Mouse (Mus musculus) cerebellum, adult (tissue): ENCODE data around the gene Olfr905.

ENCODE experiments used
- ATAC-seq: cut with Nextera tagmentation; 2 replicates; pipeline ENCODE4 v1.9.2; 2017; ENCODE audit warnings: mild to moderate bottlenecking, moderate library complexity, mixed read lengths; ENCODE audit not compliant: insufficient number of reproducible peaks, low FRiP score, low TSS enrichment

Gene Olfr905

DNA sequence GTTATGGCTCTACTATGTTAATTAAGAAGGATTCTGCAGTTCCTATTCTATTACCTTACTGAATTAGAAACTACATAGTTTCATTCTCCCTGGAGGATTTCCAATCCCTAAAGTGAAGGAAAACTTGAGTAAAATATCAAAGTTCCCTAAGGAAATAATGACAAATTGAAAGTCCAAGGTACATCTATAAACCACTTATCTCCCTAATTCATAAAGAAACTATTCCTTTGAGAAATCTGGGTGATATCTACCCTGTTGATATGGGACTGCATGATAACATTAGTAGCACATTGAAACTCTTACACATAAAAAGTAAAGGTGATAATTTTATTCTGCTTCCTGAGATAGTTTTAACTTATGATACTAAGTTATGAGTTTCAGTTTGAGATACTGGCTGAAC is at the start of gene Olfr905:
Gene Olfr905, plus strand, starts transcription at position 301 of the 400 bp plus-strand sequence.
- ATAC-seq: no peak

DNA sequence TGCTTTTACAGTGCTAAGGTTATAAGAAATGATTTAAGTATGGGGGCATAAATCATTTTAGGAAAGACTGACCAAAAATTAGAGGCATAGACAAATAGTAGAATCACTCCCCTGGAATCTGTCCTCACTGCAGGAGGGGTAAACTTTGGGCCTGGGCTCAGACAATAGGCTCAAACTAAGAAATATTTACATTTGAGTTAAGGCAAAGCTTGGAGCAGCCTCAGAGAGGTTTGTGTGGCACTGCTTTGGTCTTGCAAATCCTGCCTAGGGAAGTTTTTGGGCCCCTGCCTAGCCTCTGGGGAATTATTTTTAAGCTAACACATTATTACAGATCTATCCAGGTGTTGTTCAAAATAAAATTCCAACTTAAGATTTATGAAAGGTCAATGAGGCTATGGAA is 47.1 kb upstream of the Olfr905 start:
- ATAC-seq: no peak

DNA sequence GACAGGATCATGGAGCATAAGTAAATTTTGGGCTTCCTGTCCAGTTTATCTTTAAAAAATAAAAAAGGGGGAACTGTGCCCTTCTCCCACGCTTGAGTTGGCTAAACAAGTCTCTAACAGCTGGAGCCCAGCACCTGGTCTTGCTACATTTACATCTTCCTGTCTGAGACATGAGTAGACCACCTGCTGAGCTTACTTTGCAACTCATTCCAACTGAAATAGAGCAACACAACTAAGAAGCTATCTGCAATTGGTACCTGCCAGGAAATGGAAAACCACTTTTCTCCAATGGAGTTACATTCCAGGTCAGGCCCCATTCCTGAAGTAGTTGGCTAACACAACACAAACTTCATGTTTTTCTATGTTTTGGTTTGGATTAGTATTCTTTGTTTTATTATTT is 43.9 kb upstream of the Olfr905 start:
- ATAC-seq: no peak

DNA sequence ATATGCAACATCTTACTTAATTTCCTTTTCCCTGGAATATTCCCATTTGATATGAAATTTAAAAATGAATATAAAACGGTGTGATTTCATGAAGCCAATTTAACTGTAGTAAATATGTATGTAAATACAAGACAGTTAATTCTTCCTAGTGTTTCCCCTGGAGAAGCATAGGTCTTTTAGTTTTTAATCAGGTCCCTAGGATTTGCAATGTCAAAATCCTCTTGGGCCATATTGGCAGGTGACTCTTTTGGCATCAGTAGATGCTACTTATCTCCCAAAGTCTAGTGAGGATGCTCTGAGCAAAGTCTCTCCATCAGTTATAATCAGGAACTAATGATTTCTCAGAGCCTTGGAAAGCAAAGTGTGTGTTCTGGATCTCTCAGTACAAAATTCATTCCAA is 41.8 kb upstream of the Olfr905 start, which contains the start of gene Olfr901:
Gene Olfr901, plus strand, starts transcription at position 301 of the 400 bp plus-strand sequence.
- no peak for ATAC-seq

DNA sequence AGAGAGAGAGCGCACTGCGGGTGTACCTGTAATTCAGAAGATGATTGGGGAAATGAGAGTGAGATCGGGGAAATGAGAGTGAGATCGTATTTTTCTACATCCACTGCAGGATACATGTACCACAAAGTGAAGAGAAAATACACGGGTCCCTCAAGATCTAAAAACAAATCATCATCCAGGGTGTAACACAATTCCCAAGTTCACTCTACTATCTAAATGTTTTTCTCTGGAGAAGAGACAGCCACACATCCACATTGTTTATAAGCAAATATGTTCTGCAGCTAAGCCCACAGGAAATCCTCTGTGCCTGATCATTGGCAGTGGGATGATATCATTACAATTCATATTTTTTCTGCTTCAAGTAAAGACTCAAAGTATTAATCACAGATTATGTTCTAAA is 23.6 kb upstream of the Olfr905 start, which contains the start of gene Olfr902:
Gene Olfr902, plus strand, starts transcription at position 301 of the 400 bp plus-strand sequence.
- ATAC-seq: no peak

DNA sequence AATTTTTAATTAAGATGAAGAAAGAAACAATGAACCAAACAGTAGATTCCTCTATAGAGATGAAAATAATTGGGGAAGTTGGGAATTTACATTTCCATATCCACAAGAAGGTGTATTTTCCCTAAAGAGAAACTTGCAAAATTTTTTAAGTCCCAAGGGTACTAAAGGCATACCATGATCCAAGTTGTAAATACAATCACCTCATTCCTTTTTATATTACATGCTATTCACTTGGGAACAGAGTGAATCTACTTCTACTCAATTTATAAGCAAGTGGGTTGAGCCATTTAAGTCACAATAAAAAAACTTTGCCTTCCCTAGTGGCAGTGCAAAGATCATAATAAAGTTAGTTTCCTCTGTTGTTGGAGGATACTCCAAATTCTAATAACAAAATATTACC is 8.1 kb upstream of the Olfr905 start, which contains the start of gene Olfr904:
Gene Olfr904, plus strand, starts transcription at position 301 of the 400 bp plus-strand sequence.
- no peak for ATAC-seq

DNA sequence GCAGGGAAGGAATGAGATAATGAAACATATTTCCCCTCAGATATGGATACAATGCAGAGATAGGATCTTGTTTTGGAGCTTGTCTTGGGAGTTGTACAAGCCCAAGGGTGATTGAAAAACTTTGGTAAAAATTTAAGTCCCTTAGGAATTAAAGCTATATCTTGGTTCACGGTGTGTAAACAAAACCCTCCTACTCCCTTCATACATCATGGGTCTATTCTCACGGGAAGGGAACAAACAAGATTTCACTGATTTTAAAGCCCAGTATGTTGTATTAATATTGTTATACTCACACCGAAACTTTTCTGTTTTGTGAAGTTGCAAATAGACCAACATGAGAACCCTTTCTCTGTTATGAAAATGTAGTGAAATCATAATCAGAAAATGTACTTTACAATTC is 15.9 kb downstream of the Olfr905 start, which contains the start of gene Olfr906:
Gene Olfr906, plus strand, starts transcription at position 301 of the 400 bp plus-strand sequence.
- ATAC-seq: no peak

DNA sequence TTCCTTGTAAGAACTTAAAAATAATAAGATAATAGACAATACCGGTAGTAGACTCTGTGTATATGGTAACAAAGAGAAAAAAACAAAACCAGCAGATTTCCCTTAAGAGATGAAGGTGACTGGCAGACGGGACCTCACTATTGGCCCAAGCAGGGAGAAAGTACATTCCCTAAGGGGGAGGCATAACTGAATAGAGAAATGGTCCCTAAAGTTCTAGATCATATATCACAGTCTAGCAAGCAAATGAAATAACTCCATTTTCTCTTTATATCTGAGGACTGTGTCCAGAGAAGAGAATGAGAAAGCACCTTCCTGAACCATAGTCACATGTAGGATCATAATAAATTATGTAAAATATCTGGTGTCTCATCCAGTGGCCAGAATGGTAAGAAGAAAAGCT is 24.6 kb downstream of the Olfr905 start, which contains the start of gene Olfr907:
Gene Olfr907, plus strand, starts transcription at position 301 of the 400 bp plus-strand sequence.
- no peak for ATAC-seq

DNA sequence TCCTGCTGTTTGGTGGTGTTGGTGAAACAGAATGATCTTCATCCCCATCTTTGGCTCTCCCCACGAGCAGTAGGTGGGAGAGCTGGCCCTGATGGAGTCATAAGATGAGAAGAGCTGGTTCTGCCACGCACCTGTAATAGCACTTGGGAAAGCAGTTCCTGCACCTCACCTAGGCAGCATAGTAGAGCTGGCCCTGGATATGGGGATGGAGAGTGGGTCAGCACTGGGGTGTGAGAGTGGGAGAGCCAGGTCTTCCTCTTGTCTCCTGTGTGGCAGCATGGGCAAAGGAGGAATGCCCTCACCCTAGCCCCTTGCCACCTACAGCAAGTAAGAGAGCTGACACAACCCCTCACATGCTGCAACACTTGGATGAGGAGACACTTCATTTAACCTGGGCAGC is 41.4 kb downstream of the Olfr905 start:
- no peak for ATAC-seq

DNA sequence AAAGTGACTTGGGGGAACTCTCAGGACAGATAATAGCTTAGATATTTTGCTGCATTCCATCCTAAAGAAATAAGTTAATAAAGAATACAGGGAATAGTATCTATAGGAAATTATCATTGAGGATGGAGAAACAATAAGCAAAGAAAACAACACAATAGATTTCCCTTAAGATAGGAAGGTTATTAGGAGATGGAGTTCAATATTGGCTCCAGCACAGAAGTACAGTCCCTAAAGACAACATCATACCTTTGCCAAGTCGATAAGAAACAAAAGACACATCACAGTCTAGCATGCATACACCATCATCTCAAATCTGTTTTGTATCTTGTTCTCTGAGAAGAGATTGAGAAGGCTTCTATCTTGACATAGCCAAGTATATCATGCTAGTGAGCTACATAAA is 50.4 kb downstream of the Olfr905 start, which contains the start of gene Olfr911-ps1:
Gene Olfr911-ps1, plus strand, starts transcription at position 301 of the 400 bp plus-strand sequence.
- no peak for ATAC-seq
